Mouse (Mus musculus): ENCODE measurements around the gene Smox. TPM values are rescaled to one million over a fixed set of nuclear protein-coding genes. Genes with fewer than 3 reads are reported as not detected.

Gene Smox
- total RNA-seq, 2 experiments from 2014 or later = 5.7 to 8.7 TPM

DNA sequence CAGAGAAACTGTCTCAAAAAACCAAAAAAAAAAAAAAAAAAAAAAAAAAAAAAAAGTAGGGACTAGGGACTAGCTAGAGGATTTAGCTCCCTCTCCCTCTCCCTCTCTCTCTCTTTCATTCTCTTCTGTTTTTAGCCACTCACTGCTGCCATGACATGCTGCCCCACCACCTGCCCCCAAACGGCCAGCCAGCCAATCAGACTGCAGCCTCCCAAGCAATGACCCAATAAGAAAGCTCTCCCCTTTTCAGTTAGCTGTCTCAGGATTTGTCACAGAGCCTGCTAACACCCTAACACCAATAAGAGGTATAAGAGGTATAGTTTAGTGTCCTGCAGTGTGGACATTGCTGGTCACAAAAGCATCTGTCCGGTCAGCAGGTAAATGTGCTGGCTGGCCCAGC is 59.2 kb downstream of the Smox start:
- ATAC-seq (replicated peaks; ENCODE audit: poor library complexity) = no peak

DNA sequence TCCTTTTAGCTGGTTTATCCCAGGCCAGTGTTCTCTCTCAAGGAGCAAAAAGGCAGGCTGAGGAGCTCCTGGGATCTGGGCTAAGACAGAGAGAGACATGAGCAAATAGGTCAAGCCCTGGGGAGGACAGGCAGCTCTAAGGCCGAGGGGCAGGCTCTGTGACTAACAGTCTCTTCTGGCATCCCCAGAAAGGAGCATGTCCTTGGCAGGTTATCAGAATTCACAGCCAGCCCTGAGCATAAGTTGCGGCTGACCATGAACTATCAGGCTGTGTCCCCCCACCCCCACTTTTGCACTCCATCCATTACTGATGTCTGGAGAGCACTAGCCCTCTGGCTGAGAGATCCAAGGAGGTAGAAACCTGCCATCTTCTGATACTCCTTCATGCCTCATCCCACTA is 59.6 kb downstream of the Smox start:
- ATAC-seq (replicated peaks; ENCODE audit: poor library complexity) = no peak

DNA sequence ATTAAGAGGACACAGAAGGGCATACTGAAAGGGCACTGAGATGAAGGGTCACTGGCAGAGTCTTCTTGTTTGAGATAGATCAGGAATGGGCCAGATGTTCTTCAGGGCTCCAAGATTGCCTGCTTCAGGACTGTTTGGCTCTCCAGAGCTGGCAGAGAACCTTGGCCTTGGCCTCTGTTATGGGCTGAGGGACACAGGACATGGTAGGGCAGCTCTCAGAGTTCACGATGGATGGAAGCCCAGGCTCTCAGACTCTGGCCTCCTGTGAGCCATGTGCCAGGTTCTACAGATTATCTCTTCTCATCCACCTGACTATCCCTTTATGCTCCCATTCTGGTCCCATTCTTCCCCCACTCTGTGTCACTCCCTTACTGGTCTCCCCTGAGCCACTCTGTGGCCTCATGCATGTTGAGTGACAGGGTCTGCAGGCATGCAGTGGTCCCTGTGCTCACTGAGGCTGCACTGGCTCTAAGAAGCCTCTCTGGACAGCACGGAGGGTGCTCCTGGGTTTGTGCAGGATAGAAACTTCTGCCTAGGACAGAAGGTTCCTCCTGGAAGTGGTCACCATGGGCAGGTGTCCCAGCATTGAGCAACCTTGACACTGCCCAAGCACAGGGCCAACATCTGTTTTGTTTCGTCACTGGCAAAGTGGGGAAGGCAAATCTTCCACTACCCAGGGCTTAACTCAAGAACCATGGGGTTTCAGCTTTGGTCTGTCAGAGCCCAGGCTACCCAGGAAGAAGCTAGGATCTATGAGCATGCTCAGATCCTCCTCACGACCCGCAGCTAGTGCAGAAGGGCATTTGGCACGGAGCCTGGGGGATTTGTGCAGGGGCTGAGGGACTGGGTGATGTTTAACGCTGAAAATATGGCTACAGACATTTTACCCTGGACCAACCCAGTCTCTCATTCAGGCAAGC is 60.7 kb downstream of the Smox start:
- ATAC-seq (replicated peaks; ENCODE audit: poor library complexity) = peak; percentile 79

DNA sequence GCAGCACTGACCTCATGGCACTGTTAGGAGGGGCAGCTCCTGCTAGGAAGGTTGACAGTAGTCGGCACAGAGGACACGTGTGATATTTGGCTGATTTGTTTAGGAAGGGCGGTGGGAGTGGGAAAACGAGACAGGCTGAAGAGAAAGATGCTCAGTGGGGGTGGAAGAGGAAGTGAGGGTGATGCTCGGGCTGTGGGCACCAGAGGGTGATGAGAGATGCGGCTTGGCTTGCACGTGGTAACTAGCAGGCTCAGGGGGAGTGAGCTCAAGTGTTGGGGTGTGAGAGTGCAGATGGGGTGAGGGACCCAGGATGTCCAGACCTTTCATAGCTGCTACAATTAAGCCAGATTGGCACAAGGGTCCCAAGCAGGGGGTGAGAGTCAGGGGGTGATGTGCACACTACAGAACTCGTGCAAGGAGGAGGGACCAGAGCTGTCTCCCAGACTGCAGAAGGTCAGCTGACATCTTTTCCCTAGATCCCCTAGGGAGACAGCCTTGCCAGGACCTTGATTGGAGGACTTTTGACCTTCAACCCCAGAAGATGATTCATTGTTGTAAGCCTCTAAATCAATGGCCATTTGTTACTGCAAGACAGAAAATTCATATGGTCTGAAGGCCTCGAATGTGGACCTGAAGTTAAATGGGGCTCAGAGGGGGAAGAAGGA is 61.6 kb downstream of the Smox start:
- ATAC-seq (replicated peaks; ENCODE audit: poor library complexity) = peak; percentile 67

DNA sequence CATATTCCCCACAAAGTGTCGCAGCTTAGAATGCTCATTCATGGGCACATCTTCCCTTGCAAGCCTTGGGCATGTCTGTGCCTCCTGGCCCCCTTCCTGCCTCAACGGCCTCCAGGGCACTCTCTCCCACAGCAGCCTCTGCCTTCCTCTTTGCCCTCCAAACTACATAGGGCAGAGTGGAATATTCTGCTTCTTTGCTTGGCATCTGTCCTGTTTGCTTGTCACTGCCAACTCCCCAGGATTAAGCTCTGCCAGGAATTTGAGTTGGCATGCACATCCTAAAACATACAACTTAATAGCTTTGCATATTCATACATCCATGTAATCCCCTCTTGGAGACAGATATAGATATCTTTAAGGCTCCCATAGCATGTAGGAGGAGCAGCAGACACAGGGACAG is 66.6 kb downstream of the Smox start:
- no peak for ATAC-seq (replicated peaks; ENCODE audit: poor library complexity)

DNA sequence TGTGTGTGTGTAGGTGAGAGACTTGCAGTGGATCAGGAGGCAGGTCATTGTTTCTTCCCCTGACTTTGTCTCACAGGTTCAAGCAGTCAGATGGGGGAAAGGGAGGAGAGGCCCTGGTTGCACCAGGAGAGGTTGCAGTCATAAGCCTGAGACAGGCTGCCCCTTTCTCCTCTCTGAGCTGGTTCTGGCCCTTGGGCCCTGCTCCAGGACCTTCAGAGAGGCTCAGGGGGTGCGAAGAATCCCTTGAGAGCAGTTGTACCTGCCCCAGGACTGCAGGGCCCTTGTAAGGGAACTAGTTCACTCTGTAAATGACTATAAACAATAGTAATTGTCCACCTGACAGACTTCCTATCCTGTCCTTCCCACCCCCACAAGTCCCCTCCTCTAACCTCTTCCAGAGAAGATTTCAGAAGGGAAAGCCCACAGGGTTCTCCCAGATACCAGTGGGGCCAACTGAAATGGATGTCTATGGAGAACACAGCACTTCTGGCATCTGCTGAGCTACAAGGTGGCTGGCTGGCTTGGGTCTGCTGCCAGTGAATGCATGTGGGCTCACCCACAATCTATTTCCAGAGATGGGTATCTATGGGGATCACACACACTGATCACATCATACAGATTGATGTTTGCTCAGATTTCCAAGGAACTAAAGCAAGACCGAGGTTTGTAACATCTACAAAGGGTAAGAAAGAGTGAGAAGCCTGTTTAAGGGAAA is 69.1 kb downstream of the Smox start:
- ATAC-seq (replicated peaks; ENCODE audit: poor library complexity) = no peak

DNA sequence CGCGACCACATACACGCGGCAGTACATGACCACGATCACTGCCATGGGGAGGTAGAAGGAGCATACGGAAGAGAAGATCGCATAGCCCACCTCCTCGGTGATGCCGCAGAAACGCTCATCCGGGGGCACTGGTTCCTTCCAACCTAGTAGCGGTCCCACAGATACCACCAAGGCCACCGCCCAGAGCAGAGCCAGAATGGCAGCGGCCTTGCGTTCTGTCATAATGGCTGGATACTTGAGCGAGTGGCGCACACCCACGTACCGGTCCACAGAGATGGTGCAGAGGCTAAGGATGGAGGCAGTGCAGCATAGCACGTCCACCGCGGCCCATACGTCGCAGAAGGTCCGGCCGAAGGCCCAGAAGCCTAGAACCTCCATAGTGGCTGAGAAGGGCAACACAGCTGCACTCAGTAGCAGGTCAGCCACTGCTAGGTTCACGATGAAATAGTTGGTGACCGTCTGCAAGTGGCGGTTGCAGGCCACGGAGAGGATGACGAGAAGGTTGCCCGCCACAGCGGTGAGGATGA is 70.1 kb downstream of the Smox start:
- ATAC-seq (replicated peaks; ENCODE audit: poor library complexity) = peak; percentile 12; the same call in 1 of the 2 replicates

DNA sequence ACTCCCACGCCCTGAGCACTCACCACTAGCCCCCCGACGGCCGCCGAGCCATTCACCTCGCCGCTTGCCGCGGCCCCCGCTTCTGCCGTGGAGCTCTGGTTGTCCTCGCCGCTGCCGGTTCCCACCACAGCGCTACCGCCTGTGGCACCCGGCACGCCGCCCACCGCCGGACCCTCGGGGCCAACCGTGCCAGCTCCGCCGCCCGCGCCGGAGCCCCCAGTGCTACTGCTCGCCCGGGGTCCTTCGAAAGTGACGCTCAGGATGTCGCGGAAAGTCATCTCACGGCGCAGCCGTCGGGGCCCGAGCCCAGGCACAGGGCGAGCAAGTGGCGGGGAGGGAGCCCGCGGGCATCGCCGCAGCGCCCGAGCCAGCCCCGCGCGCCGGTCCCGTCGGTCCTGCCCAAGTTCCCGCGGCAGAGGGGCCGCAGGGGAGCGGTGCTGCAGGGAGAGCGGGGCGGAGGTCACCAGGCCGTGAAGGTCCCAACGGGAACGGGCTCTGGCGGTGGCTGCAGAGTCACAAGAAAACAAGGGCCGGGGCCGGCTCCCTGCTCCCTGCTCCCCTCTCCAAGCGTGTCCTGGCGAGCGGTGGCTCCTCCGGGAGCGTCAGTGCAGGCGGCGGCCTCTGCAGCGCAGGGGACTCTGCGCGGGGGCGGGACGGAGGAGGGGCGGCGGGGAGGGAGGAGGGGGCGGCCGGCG is 70.7 kb downstream of the Smox start, which contains the start of gene Adra1d:
Gene Adra1d (minus strand): TSS at position 393 of the 695 bp plus-strand sequence.
- ATAC-seq (replicated peaks; ENCODE audit: poor library complexity) = no peak

DNA sequence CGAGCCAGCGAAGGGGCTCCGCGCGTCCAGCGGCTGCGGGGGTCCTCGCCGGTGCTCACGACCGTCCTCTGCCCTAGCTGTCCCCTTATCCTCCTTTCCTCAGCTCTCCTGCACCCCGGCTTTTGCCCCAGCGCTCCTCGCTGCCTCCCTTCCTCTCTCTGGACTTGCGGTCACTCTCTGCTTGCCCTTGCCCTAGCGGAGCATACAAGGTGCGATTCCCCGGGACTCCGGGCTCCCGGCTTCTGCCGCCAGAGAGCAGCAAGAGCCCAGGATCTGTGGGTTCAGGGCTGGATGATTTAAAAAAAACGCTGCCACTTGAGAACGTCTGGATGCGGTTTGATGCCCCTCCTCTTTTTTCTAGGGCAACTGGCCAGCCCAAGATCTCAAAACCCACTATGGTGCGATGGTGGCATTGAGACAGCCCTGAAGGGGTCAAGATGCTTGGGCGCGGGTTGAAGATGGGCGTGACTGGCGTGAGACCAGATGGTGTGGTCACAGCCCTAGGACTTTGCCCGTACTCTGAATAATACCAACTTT is 71.4 kb downstream of the Smox start:
- peak; percentile 42 for ATAC-seq (replicated peaks; ENCODE audit: poor library complexity)

Other genes with a start within 250 kb of the Smox start
- 59.4 and 71.6 TPM in 2 replicates for gene Pank2, start 229.0 kb upstream of the Smox start, total RNA-seq (2015)
- gene Pank2, start 229.0 kb upstream of the Smox start, total RNA-seq (2017) = 46.3 and 61.7 TPM in 2 replicates
- gene Rnf24, start 138.6 kb upstream of the Smox start, total RNA-seq (2015) = 4.4 and 4.5 TPM in 2 replicates
- gene Rnf24, start 138.6 kb upstream of the Smox start, total RNA-seq (2017) = 1.8 and 1.9 TPM in 2 replicates
- gene Adra1d, start 70.8 kb downstream of the Smox start, total RNA-seq (2015) = not detected in 2 replicates
- gene Adra1d, start 70.8 kb downstream of the Smox start, total RNA-seq (2017) = not detected in 2 replicates